Mouse (Mus musculus) spleen, adult 2 months (tissue): Measurements from ENCODE around the gene Ocel1. TPM values are rescaled to one million over a fixed set of nuclear protein-coding genes. Genes with fewer than 3 reads are reported as not detected.

Experiments used
- DNase-seq, 2 experiments: peaks; one replicate each; pipeline versions ENCODE4 v3.0.0 to v3.0.0-alpha.2; 2012 to 2021; ENCODE audit warnings: low spot score in 2 of 2, low read depth in 1 of 2
- H3K27ac ChIP-seq: fragments of 200-500 bp; 2 replicates; pipeline ENCODE4 v1.5.1; 2012; ENCODE audit warnings: low read length, inconsistent platforms; ENCODE audit not compliant: insufficient read depth
- H3K27me3 ChIP-seq: fragments of 200-500 bp; 2 replicates; pipeline ENCODE4 v1.6.1; 2012; ENCODE audit warnings: mild to moderate bottlenecking, moderate library complexity, low read length, inconsistent platforms; ENCODE audit not compliant: control insufficient read depth, insufficient read depth
- H3K36me3 ChIP-seq: fragments of 200-500 bp; 2 replicates; pipeline ENCODE4 v1.6.1; 2012; ENCODE audit warnings: mild to moderate bottlenecking, low read length, inconsistent platforms; ENCODE audit not compliant: control insufficient read depth, insufficient read depth
- H3K4me1 ChIP-seq: fragments of 200-500 bp; 2 replicates; pipeline ENCODE4 v1.6.1; 2011; ENCODE audit warnings: inconsistent platforms; ENCODE audit not compliant: control insufficient read depth, insufficient read depth, insufficient read length
- H3K4me3 ChIP-seq: fragments of 200-500 bp; 2 replicates; pipeline ENCODE4 v1.5.1; 2011; ENCODE audit warnings: mild to moderate bottlenecking, inconsistent platforms; ENCODE audit not compliant: insufficient read depth, insufficient read length; ENCODE audit errors: extremely low read depth
- CTCF ChIP-seq: fragments of 200-500 bp; IDR thresholded peaks from 2 replicates; pipeline ENCODE4 v1.5.1; 2011; ENCODE audit warnings: mild to moderate bottlenecking, inconsistent platforms; ENCODE audit not compliant: insufficient read depth, insufficient read length, insufficient replicate concordance; ENCODE audit errors: extremely low read depth
- POLR2A ChIP-seq: fragments of 200-500 bp; IDR thresholded peaks from 2 replicates; pipeline ENCODE4 v1.6.1; 2011; ENCODE audit warnings: low read depth, low read length, inconsistent platforms
- WGBS: fragments of 180-500 bp; shearing (Covaris S2); methylation state at CpG from one replicate; pipeline ENCODE4 v1.1.7; 2018; 5-methylcytosine and 5-hydroxymethylcytosine counted together
- polyA plus RNA-seq: library from polyadenylated mRNA; depleted of rRNA; stranded (reverse); fragments of >200 nt; gene quantifications from 2 replicates; pipeline ENCODE4 v1.2.3, GENCODE M21; 2012

Ocel1 gene
- polyA plus RNA-seq, 1 experiment = 16.8 TPM

- Histone ChIP-seq H3K36me3 (no peaks in the 10 kb centered on the region), H3K4me3 (no peak overlapping the region), H3K4me1 (peaks cover 13% of the 10 kb centered on the region), H3K27ac (no peak overlapping the region), H3K27me3 (peaks cover 13% of the 10 kb centered on the region)
- DNase-seq = no peak
- TF ChIP-seq POLR2A (no peak), CTCF (no peak)
- WGBS = 72% methylated on average over 3 of the region's 3 CpGs
Observed at GRCm38 (mm10) chr8:71383860-71384259, 12.8 kb downstream of the Ocel1 start.

GRCm38 (mm10) chr8:71385212-71385835 lies 14.2 kb downstream of the Ocel1 start:
- H3K27ac ChIP-seq = no peak overlapping the region
- TF ChIP-seq POLR2A (no peak), CTCF (no peak)
- no peak for DNase-seq
- H3K36me3 ChIP-seq = no peaks in the 10 kb centered on the region
- no peak overlapping the region for H3K4me3 ChIP-seq
- WGBS = 88% methylated on average over 12 of the region's 12 CpGs
- peaks cover 13% of the 10 kb centered on the region for H3K4me1 ChIP-seq
- H3K27me3 ChIP-seq = peaks cover 13% of the 10 kb centered on the region

- no peak for DNase-seq
Observed at GRCm38 (mm10) chr8:71388267-71388666, 17.2 kb downstream of the Ocel1 start.

GRCm38 (mm10) chr8:71391696-71392095 lies 20.6 kb downstream of the Ocel1 start:
- Histone ChIP-seq H3K27ac (peak overlapping the region; percentile 16; the same call in 1 of the 2 replicates), H3K27me3 (no peaks in the 10 kb centered on the region), H3K4me3 (no peak overlapping the region), H3K4me1 (peaks cover 3% of the 10 kb centered on the region; the same call in 1 of the 2 replicates), H3K36me3 (no peaks in the 10 kb centered on the region)
- TF ChIP-seq POLR2A (no peak), CTCF (no peak)
- no peak for DNase-seq
- whole genome bisulfite sequencing = 87% methylated on average over 2 of the region's 2 CpGs

More at GRCm38 (mm10) chr8:71388267-71388666, 17.2 kb downstream of the Ocel1 start:
- Histone ChIP-seq H3K4me3 (no peak overlapping the region), H3K36me3 (no peaks in the 10 kb centered on the region), H3K4me1 (no peaks in the 10 kb centered on the region), H3K27me3 (no peaks in the 10 kb centered on the region), H3K27ac (no peak overlapping the region)
- TF ChIP-seq POLR2A = no peak
- TF ChIP-seq CTCF = no peak
- WGBS = 20% methylated on average over 1 of the region's 1 CpGs

- Histone ChIP-seq H3K27me3 (no peaks in the 10 kb centered on the region), H3K4me3 (no peak overlapping the region), H3K36me3 (no peaks in the 10 kb centered on the region), H3K27ac (peak overlapping the region; percentile 16; the same call in 1 of the 2 replicates), H3K4me1 (peaks cover 4% of the 10 kb centered on the region; the same call in 1 of the 2 replicates)
- DNase-seq = no peak
- WGBS = 93% methylated on average over 5 of the region's 5 CpGs
- no peak for TF ChIP-seq POLR2A
- no peak for TF ChIP-seq CTCF
Observed at GRCm38 (mm10) chr8:71392391-71392790, 21.3 kb downstream of the Ocel1 start.

- no peaks in the 10 kb centered on the region for H3K27me3 ChIP-seq
- no peak overlapping the region for H3K4me3 ChIP-seq
- H3K27ac ChIP-seq = no peak overlapping the region
- TF ChIP-seq CTCF (no peak), POLR2A (no peak)
- no peaks in the 10 kb centered on the region for H3K36me3 ChIP-seq
- WGBS = 45% methylated on average over 3 of the region's 3 CpGs
- H3K4me1 ChIP-seq = peaks cover 8% of the 10 kb centered on the region; the same call in 1 of the 2 replicates
- no peak for DNase-seq
Observed at GRCm38 (mm10) chr8:71392871-71393270, 21.8 kb downstream of the Ocel1 start.

- Histone ChIP-seq H3K4me1 (peaks cover 8% of the 10 kb centered on the region; the same call in 1 of the 2 replicates), H3K27me3 (no peaks in the 10 kb centered on the region), H3K36me3 (peaks cover 6% of the 10 kb centered on the region; the same call in 1 of the 2 replicates), H3K4me3 (no peak overlapping the region), H3K27ac (no peak overlapping the region)
- DNase-seq = no peak
- WGBS = 93% methylated on average over 7 of the region's 7 CpGs
- TF ChIP-seq POLR2A (no peak), CTCF (no peak)
Observed at GRCm38 (mm10) chr8:71394481-71394880, 23.4 kb downstream of the Ocel1 start.
